Mouse (Mus musculus) limb, embryonic 13.5 days (tissue): ENCODE data around the gene Ap1ar. TPM values are rescaled to one million over a fixed set of nuclear protein-coding genes. Genes with fewer than 3 reads are reported as not detected.

Source experiments
- ATAC-seq: fragments of 200-750 bp; cut with Nextera tagmentation; 2 replicates; pipeline ENCODE4 v1.8.0; 2017; ENCODE audit warnings: low read depth, moderate number of reproducible peaks, moderate TSS enrichment; ENCODE audit not compliant: low FRiP score
- H3K27ac ChIP-seq: fragments of 300-500 bp; sonication (generic); 2 replicates; pipeline ENCODE4 v1.5.1; 2015; ENCODE audit warnings: inconsistent platforms, mild to moderate bottlenecking, moderate library complexity
- H3K27me3 ChIP-seq: fragments of 300-500 bp; sonication (generic); 2 replicates; pipeline ENCODE4 v1.6.1; 2015; ENCODE audit warnings: mild to moderate bottlenecking, inconsistent platforms
- H3K36me3 ChIP-seq: fragments of 300-500 bp; sonication (generic); 2 replicates; pipeline ENCODE4 v1.6.1; 2015; ENCODE audit warnings: inconsistent platforms, mild to moderate bottlenecking, moderate library complexity
- H3K4me1 ChIP-seq: fragments of 300-500 bp; sonication (generic); 2 replicates; pipeline ENCODE4 v1.6.1; 2015; ENCODE audit warnings: inconsistent platforms
- H3K4me2 ChIP-seq: fragments of 300-500 bp; sonication (generic); replicated peaks from 2 replicates; pipeline ENCODE4 v1.6.1; 2015; ENCODE audit warnings: inconsistent platforms, mild to moderate bottlenecking, moderate library complexity
- H3K4me3 ChIP-seq: fragments of 300-500 bp; sonication (generic); 2 replicates; pipeline ENCODE4 v1.5.1; 2015; ENCODE audit warnings: moderate library complexity, mild to moderate bottlenecking, inconsistent platforms
- H3K9ac ChIP-seq: fragments of 300-500 bp; sonication (generic); 2 replicates; pipeline ENCODE4 v1.6.1; 2015; ENCODE audit warnings: mild to moderate bottlenecking, inconsistent platforms
- H3K9me3 ChIP-seq: fragments of 300-500 bp; sonication (generic); 2 replicates; pipeline ENCODE4 v1.6.1; 2016; ENCODE audit warnings: inconsistent platforms
- WGBS: fragments of 180-500 bp; shearing (Covaris S2); methylation state at CpG from one replicate; pipeline ENCODE4 v1.1.7; 2015; 5-methylcytosine and 5-hydroxymethylcytosine counted together
- polyA plus RNA-seq: library from polyadenylated mRNA; unstranded; fragments of >200 nt; fragmentation: Nextera tagmentation; extraction: Ambion mirVana; gene quantifications from 2 replicates; pipeline ENCODE4 v1.2.1, GENCODE M21; 2015

Gene Ap1ar
- polyA plus RNA-seq, 1 experiment from 2014 or later = 54.1 TPM

- no peaks in the 10 kb centered on the region for H3K9me3 ChIP-seq
Observed at GRCm38 (mm10) chr3:127861340-127861739, 24.0 kb upstream of the Ap1ar start.

GRCm38 (mm10) chr3:127853431-127854206 lies 16.3 kb upstream of the Ap1ar start:
- no peak overlapping the region for H3K27ac ChIP-seq
- WGBS = 22% methylated on average over 15 of the region's 15 CpGs
- no peak overlapping the region for H3K4me3 ChIP-seq
- H3K27me3 ChIP-seq = no peaks in the 10 kb centered on the region
- ATAC-seq = peak; percentile 79
- H3K4me1 ChIP-seq = peaks cover 7% of the 10 kb centered on the region; the same call in 1 of the 2 replicates
- H3K9me3 ChIP-seq = no peaks in the 10 kb centered on the region
- no peak overlapping the region for H3K9ac ChIP-seq
- peak overlapping the region; percentile 30; the same call in 1 of the 2 replicates for H3K4me2 ChIP-seq
- no peaks in the 10 kb centered on the region for H3K36me3 ChIP-seq

More at GRCm38 (mm10) chr3:127861340-127861739, 24.0 kb upstream of the Ap1ar start:
- WGBS = 81% methylated on average over 11 of the region's 11 CpGs
- no peak overlapping the region for H3K4me3 ChIP-seq
- no peak for ATAC-seq
- no peak overlapping the region for H3K9ac ChIP-seq
- H3K4me1 ChIP-seq = no peaks in the 10 kb centered on the region
- H3K4me2 ChIP-seq = no peak overlapping the region
- no peaks in the 10 kb centered on the region for H3K27me3 ChIP-seq
- no peaks in the 10 kb centered on the region for H3K36me3 ChIP-seq
- no peak overlapping the region for H3K27ac ChIP-seq

GRCm38 (mm10) chr3:127852722-127853121 lies 15.4 kb upstream of the Ap1ar start:
- H3K9me3 ChIP-seq = no peaks in the 10 kb centered on the region
- no peaks in the 10 kb centered on the region for H3K27me3 ChIP-seq
- peaks cover 7% of the 10 kb centered on the region; the same call in 1 of the 2 replicates for H3K4me1 ChIP-seq
- no peak overlapping the region for H3K9ac ChIP-seq
- no peak overlapping the region for H3K27ac ChIP-seq
- no peaks in the 10 kb centered on the region for H3K36me3 ChIP-seq
- no peak overlapping the region for H3K4me2 ChIP-seq
- no peak overlapping the region for H3K4me3 ChIP-seq
- 75% methylated on average over 9 of the region's 9 CpGs for WGBS
- no peak for ATAC-seq

- Histone ChIP-seq H3K27ac (no peak overlapping the region), H3K27me3 (no peaks in the 10 kb centered on the region), H3K4me2 (no peak overlapping the region), H3K36me3 (no peaks in the 10 kb centered on the region), H3K9ac (no peak overlapping the region), H3K4me3 (no peak overlapping the region), H3K4me1 (peaks cover 7% of the 10 kb centered on the region; the same call in 1 of the 2 replicates), H3K9me3 (no peaks in the 10 kb centered on the region)
- 65% methylated on average over 9 of the region's 9 CpGs for WGBS
- ATAC-seq = no peak
Observed at GRCm38 (mm10) chr3:127850776-127851646, 13.7 kb upstream of the Ap1ar start.

- Histone ChIP-seq H3K36me3 (no peaks in the 10 kb centered on the region), H3K4me2 (no peak overlapping the region), H3K27me3 (no peaks in the 10 kb centered on the region), H3K4me1 (peaks cover 7% of the 10 kb centered on the region; the same call in 1 of the 2 replicates), H3K9me3 (no peaks in the 10 kb centered on the region), H3K27ac (no peak overlapping the region), H3K4me3 (no peak overlapping the region), H3K9ac (no peak overlapping the region)
- 90% methylated on average over 5 of the region's 5 CpGs for WGBS
- ATAC-seq = no peak
Observed at GRCm38 (mm10) chr3:127849922-127850321, 12.6 kb upstream of the Ap1ar start.

- Histone ChIP-seq H3K9me3 (no peaks in the 10 kb centered on the region), H3K4me2 (no peak overlapping the region), H3K36me3 (no peaks in the 10 kb centered on the region), H3K9ac (no peak overlapping the region), H3K27ac (no peak overlapping the region), H3K27me3 (no peaks in the 10 kb centered on the region), H3K4me3 (no peak overlapping the region), H3K4me1 (no peaks in the 10 kb centered on the region)
- ATAC-seq = no peak
- 84% methylated on average over 11 of the region's 11 CpGs for WGBS
Observed at GRCm38 (mm10) chr3:127848088-127848808, 10.9 kb upstream of the Ap1ar start.

GRCm38 (mm10) chr3:127843941-127844327 lies 6.6 kb upstream of the Ap1ar start:
- no peak overlapping the region for H3K27ac ChIP-seq
- H3K4me3 ChIP-seq = no peak overlapping the region
- no peaks in the 10 kb centered on the region for H3K4me1 ChIP-seq
- WGBS = 78% methylated on average over 5 of the region's 5 CpGs
- H3K27me3 ChIP-seq = no peaks in the 10 kb centered on the region
- H3K9me3 ChIP-seq = no peaks in the 10 kb centered on the region
- no peak overlapping the region for H3K4me2 ChIP-seq
- no peak for ATAC-seq
- no peak overlapping the region for H3K9ac ChIP-seq
- no peaks in the 10 kb centered on the region for H3K36me3 ChIP-seq

GRCm38 (mm10) chr3:127843324-127843940 lies 6.1 kb upstream of the Ap1ar start:
- Histone ChIP-seq H3K4me1 (peaks cover under 1% of the 10 kb centered on the region; the same call in 1 of the 2 replicates), H3K9me3 (no peaks in the 10 kb centered on the region), H3K27ac (no peak overlapping the region), H3K4me3 (no peak overlapping the region), H3K4me2 (no peak overlapping the region), H3K27me3 (no peaks in the 10 kb centered on the region), H3K36me3 (no peaks in the 10 kb centered on the region), H3K9ac (no peak overlapping the region)
- 80% methylated on average over 2 of the region's 2 CpGs for WGBS
- ATAC-seq = no peak

- no peak overlapping the region for H3K4me3 ChIP-seq
- WGBS = 74% methylated on average over 8 of the region's 8 CpGs
- peaks cover 6% of the 10 kb centered on the region; the same call in 1 of the 2 replicates for H3K4me1 ChIP-seq
- no peaks in the 10 kb centered on the region for H3K9me3 ChIP-seq
- no peaks in the 10 kb centered on the region for H3K27me3 ChIP-seq
- no peak for ATAC-seq
- no peaks in the 10 kb centered on the region for H3K36me3 ChIP-seq
- no peak overlapping the region for H3K27ac ChIP-seq
- H3K4me2 ChIP-seq = no peak overlapping the region
- H3K9ac ChIP-seq = no peak overlapping the region
Observed at GRCm38 (mm10) chr3:127841926-127842325, 4.6 kb upstream of the Ap1ar start.

- Histone ChIP-seq H3K4me2 (peak overlapping the region; percentile 84), H3K9ac (peak overlapping the region; percentile 90), H3K27ac (peak overlapping the region; percentile 91; the same call in 1 of the 2 replicates), H3K4me3 (peak overlapping the region; percentile 89), H3K4me1 (peaks cover 22% of the 10 kb centered on the region), H3K9me3 (no peaks in the 10 kb centered on the region), H3K27me3 (no peaks in the 10 kb centered on the region), H3K36me3 (no peaks in the 10 kb centered on the region; the same call in 1 of the 2 replicates)
- peak; percentile 13; the same call in 1 of the 2 replicates for ATAC-seq
- WGBS = 30% methylated on average over 8 of the region's 8 CpGs
Observed at GRCm38 (mm10) chr3:127837972-127838644, 785 bp upstream of the Ap1ar start.

GRCm38 (mm10) chr3:127836798-127837153 lies 547 bp downstream of the Ap1ar start:
- WGBS = under 1% methylated on average over 16 of the region's 17 CpGs
- Histone ChIP-seq H3K27ac (peak overlapping the region; percentile 91), H3K4me2 (peak overlapping the region; percentile 84), H3K9me3 (no peaks in the 10 kb centered on the region), H3K4me1 (peaks cover 22% of the 10 kb centered on the region), H3K27me3 (no peaks in the 10 kb centered on the region), H3K9ac (peak overlapping the region; percentile 90), H3K4me3 (peak overlapping the region; percentile 89), H3K36me3 (no peaks in the 10 kb centered on the region; the same call in 1 of the 2 replicates)
- no peak for ATAC-seq
